Mouse (Mus musculus) hematopoietic stem cell, adult 5-6 weeks (primary cell): ENCODE measurements at regions not wholly inside any gene's neighbourhood (a gene's known extent, or its start where the extent isn't known, plus 50 kb on each side); places are given as distances from the start of the nearest gene placed in this dataset.

Source experiments
- ATAC-seq, 2 experiments: fragments of 125-278 bp in 1 of 2; replicated peaks in 1 of 2; 2 replicates each; pipeline ENCODE4 v1.8.0; 2016 to 2017; ENCODE audit warnings: inconsistent platforms in 2 of 2, mild to moderate bottlenecking in 2 of 2, moderate number of reproducible peaks in 2 of 2, low read depth in 1 of 2, moderate TSS enrichment in 1 of 2; ENCODE audit not compliant: low FRiP score in 2 of 2, poor library complexity in 2 of 2, severe bottlenecking in 2 of 2, insufficient read depth in 1 of 2, low TSS enrichment in 1 of 2

- ATAC-seq: no peak
These were observed 787.5 kb upstream of the Tenm3 start for GRCm38 (mm10) chr8:49631286-49631685.

GRCm38 (mm10) chr8:49627966-49628495, 784.3 kb upstream of the Tenm3 start:
- ATAC-seq: no peak

GRCm38 (mm10) chr8:49595501-49595900, 751.8 kb upstream of the Tenm3 start:
- no peak for ATAC-seq

GRCm38 (mm10) chr8:49567423-49567822, 723.7 kb upstream of the Tenm3 start:
- no peak for ATAC-seq

GRCm38 (mm10) chr8:49563499-49564279, 719.9 kb upstream of the Tenm3 start:
- ATAC-seq: no peak

GRCm38 (mm10) chr8:49562976-49563375, 719.2 kb upstream of the Tenm3 start:
- no peak for ATAC-seq

- no peak for ATAC-seq
These were observed 712.1 kb upstream of the Tenm3 start for GRCm38 (mm10) chr8:49555724-49556457.

GRCm38 (mm10) chr8:49553175-49553574, 709.4 kb upstream of the Tenm3 start:
- no peak for ATAC-seq

- no peak for ATAC-seq
These were observed 699.6 kb upstream of the Tenm3 start for GRCm38 (mm10) chr8:49543321-49543720.

- no peak for ATAC-seq
These were observed 697.6 kb upstream of the Tenm3 start for GRCm38 (mm10) chr8:49541337-49541736.

GRCm38 (mm10) chr8:49533412-49534351, 689.9 kb upstream of the Tenm3 start:
- no peak for ATAC-seq

- ATAC-seq: no peak
These were observed 685.5 kb upstream of the Tenm3 start for GRCm38 (mm10) chr8:49529294-49529693.

- ATAC-seq: no peak
These were observed 649.2 kb upstream of the Tenm3 start for GRCm38 (mm10) chr8:49492906-49493305.

- ATAC-seq: no peak
These were observed 641.5 kb upstream of the Tenm3 start for GRCm38 (mm10) chr8:49485284-49485683.

GRCm38 (mm10) chr8:49481476-49481992, 637.8 kb upstream of the Tenm3 start:
- ATAC-seq: no peak

GRCm38 (mm10) chr8:49465911-49466518, 622.3 kb upstream of the Tenm3 start:
- no peak for ATAC-seq

GRCm38 (mm10) chr8:49465070-49465469, 621.3 kb upstream of the Tenm3 start:
- ATAC-seq: no peak
